Mouse (Mus musculus) urinary bladder, postnatal 14 days (tissue): Measurements from ENCODE around the gene Npas3.

ENCODE experiments used
- DNase-seq: peaks from one replicate; pipeline ENCODE4 v3.0.0; 2021; ENCODE audit warnings: low spot score

Gene Npas3

DNA sequence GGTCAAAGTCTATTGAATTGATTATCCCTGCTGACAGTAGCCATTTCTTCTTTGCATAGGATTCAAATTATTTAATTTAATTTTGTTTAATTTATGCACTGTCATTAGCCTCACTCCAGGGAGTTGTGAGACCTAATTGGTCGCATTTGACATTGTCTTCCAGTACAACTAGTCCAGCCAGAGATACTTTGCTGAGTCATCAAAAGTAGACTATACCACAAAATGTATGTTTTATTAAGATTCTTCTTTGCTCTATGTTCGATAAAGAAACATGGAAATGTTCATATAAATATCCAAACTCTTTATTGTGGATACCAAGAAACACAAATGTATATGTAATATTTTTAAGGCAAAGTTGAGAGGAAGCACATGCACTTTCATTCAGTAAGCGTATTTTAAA, 446.8 kb downstream of the Npas3 start:
- DNase-seq: no peak

GRCm38 (mm10) chr12:53697645-53698044, 449.2 kb downstream of the Npas3 start:
- DNase-seq: no peak

GRCm38 (mm10) chr12:53698483-53699227, 450.2 kb downstream of the Npas3 start:
- DNase-seq: no peak

DNA sequence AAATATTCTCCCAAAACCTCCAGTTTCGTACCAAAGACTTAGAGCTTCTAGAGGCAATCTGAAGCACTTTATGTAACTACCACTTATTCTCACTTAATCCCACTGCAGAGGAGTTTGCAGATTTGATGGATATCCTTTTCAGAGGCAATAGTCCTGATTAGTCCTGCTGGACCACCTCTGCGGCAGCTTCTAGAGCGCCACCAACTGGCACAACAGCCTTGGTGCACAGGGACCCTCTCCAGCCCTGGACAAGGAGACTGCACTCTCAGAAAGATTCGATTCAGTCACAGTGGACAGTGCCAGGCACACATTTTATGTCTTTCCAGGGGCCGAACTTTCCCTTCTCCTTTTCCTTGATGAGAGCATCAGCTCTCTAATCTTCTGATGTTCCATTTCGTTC, 471.4 kb downstream of the Npas3 start:
- DNase-seq: no peak

- no peak for DNase-seq
Observed at GRCm38 (mm10) chr12:53722156-53722555, 473.7 kb downstream of the Npas3 start.

GRCm38 (mm10) chr12:53722718-53723698, 474.5 kb downstream of the Npas3 start:
- DNase-seq: no peak

DNA sequence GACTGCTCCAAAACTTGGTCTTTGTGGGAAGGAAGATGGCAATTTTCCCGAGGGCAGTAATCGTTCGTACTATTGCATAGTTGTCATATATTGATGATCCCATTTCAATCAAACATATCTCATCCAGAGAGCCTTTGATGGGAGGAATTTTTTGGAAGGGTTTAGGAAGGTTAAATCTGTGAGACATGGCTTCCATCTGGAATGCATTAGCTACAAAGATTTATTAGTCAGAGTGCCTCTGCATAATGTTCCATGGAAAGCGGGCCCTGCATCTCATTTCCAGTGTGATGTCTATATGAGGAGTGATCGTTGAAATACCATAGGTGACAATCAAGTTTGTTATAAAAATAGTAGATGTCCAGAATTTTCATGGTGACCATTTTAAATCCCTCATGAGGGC, 480.8 kb downstream of the Npas3 start:
- DNase-seq: no peak

DNA sequence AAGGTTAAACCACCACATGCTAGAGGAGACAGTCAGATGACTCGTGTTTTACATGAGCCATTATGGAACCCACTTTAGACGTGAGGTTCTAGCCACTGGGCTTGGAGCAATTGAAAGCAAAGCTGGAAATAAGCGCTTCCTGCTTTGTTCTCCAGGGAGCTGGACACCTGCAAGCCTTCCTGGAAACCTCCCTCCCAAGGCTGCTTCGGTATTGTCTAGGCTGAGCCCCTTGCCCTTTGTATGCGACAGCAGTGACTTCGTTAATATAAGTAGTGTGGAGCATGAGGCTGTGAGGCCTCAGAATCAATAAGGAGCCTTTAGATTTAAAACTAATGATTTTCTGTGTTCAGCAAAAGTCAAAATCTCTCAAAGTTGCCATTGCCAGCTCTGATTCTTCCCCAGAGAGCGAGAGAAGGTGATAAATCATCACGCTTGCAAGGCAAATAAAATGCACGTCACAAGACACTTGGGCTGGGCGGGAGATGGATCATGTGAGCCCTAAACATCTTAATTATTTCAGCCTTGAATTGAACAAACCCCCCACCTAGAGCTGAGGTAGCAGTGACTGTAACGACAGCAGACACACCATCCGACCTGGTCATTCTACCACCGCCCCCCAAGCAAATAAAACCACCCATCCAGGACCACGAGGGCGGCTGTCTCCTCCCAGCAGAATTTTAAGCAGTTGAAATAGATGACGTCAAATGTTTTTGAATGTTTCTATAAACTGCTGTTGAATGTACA, 490.2 kb downstream of the Npas3 start:
- DNase-seq: no peak

GRCm38 (mm10) chr12:53746653-53747052, 498.2 kb downstream of the Npas3 start:
- DNase-seq: no peak

DNA sequence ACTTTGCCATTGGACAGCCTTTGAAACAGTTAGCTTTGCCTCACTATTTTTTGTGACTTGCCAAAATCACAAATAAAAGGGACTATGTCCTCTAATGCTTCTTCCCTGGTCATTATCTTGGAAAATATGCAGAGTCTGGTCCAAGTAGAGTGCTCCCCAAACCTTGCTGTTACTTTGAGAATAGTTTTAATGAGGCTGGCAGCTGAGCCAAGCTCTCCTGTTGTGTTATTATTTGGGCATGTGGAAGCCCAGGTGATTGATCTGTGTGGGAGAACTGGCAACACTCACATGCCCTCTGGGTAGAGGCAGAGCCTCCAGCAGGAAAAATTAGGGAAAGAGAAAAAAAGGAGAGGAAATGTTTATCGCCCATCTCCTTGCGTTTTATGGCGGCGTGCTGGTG, 500.9 kb downstream of the Npas3 start:
- no peak for DNase-seq

DNA sequence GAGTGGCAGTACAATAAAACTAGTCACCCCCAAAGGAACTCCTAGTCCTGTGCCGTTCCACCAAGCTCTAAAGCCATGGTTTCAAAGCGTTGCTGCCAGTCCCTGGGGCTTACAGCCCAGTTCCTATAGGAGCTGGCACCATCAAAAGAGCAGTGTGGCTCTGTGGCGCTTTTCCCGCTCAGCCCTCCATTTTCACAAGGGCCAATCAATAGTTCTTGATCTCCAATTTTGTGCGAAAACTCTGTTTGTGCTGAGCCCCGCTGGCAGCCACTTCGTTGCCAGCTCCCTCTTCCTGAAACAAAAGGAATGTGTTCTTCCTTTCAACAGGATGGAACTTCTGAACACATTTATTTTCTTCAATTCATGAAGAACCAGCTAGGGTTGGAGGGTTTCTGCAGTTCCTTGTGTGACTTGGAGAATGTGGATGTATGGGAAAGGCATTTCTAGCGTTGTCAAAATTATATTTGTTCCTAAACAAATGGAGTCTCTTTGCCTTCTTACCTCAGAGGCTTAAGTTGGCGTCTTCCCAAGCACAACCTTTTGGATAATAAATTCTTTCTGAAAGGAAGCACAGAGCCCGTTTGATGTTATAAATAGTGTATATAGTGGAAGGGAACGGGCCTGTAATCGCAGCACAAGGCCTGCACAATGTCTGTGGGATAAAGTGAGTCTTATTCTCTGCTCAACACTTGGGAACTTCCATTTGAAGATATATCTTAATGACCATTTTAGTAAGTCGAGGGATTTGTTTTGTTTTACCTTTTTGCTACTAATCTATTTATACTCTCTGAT, 504.0 kb downstream of the Npas3 start:
- DNase-seq: no peak

DNA sequence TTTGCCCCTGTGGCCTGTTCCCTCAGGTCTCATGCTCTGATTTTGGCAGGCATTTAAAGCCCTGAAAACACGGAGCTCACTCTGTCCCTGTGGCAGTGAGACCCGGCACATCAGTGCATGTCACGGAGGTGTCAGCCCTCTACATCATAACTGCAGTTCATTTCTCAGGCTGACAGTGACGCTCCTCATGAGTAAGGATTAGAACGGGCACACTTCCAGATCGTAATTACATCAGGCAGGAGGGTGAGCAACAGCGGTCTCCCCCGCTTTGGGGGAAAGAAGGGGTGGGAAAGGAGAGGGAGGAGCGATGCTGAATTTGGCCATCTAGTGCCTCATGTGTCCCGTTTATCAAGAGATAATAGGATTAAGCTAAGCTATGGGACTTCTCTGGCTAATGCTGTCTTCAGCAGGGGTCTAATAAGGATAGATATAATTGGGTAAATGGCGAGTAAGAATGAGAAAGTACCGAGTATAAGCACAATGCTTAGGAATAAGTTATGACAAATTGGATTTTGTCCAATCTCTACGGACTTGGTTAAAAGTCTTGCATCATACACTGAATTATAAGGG, 505.0 kb downstream of the Npas3 start:
- DNase-seq: no peak

DNA sequence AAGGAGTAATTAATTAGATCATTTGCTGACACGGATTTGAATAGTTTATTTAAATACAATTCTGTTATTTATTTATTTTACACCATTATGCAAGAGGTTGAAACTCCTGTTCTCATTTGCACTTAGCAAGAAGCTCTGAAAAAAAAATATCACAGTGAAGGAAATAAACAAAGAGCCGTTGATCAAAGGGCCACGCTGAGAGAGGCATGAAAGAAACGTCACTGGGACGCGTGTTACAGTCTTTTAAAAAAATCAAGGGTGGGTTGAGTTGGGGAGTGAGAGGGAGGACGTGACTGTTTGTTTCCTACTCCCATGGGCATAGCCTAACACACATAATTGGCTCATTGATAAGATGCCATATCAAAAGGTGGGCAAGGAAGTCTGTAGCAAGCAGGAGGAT, 505.8 kb downstream of the Npas3 start:
- no peak for DNase-seq

GRCm38 (mm10) chr12:53757631-53758030, 509.2 kb downstream of the Npas3 start:
- no peak for DNase-seq

GRCm38 (mm10) chr12:53758356-53758755, 509.9 kb downstream of the Npas3 start:
- DNase-seq: no peak

DNA sequence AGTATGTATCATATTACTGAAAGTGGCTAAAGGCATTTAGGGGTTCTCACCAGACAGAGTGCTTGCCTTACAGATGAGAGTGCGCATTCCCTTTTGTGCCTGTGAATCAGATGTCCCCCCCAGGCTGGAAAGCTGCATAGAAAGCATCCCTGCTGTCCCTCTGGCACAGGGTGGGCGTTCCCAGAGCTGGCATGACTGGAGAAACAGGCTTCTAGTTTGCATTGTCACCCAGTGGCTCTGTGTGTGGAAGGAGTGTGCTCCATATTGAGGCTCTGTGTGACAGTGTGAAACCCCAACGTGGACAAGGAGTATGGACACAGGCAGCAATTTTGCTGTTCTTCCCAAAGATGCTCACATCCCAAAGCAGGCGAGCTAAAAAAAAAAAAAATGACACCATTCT, 515.7 kb downstream of the Npas3 start:
- no peak for DNase-seq

- no peak for DNase-seq
Observed at GRCm38 (mm10) chr12:53768392-53768791, 519.9 kb downstream of the Npas3 start.

- DNase-seq: no peak
Observed at GRCm38 (mm10) chr12:53771394-53771936, 523.0 kb downstream of the Npas3 start.

DNA sequence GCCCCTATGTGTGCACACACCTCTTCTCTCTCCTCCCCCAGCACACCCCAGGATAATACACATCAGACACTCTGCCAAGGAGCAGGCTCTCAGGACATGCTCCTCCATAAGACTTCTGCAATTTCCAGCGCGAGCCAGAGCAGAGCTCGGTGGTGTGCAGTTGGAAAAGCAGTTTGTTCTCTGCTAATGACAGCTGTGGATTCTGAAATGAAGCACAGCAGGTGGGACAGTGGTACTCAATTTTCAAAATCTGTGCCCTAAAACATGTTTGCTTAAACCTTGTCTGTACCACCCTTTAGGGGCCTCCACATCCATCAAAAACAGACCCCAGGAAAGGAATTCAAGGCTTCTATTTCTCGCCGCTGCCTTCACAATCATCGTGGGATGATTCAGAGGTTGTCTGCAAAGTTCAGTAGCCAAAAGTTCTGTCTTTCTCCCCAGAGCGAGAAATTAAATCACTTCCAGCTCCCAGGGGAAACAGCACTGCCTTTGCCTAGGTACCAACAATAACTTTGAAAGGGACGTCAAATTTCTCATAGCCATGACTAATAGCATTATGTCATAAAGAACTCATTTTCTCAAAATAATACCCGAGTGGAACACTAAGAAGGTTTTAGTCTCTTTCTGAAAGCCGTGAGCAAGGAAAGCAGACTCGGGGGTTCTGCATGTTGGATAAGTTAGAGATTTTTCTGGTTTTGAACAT, 533.5 kb downstream of the Npas3 start:
- DNase-seq: no peak

DNA sequence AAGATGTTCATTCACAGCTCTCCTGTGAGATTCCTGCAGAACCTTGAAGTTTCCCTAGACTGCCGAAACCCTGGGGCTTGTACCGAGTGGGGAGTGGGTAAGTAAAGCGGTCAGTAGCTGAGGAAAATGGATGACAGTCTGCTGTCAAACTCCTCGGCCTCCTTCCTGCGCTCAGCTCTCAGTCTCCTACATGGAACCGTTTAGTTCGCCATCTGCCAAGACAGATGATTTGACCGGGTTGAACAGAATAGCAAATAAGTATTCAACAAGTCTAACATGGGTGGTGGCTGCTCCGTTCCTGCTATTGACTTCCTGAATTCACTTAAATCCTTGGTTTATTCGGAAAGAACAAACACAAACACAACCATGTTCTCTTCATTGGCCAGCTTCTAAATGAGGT, 541.0 kb downstream of the Npas3 start:
- DNase-seq: no peak
